Mouse (Mus musculus) G1E (cell line): ENCODE results near the gene Slc30a4.

Experiments
- CTCF ChIP-seq: IDR thresholded peaks from 2 replicates; pipeline ENCODE4 v1.5.1; 2012; ENCODE audit warnings: low read depth, low read length, inconsistent platforms, mixed read lengths
- GATA1 ChIP-seq: IDR thresholded peaks from 2 replicates; pipeline ENCODE4 v1.6.1; 2012; ENCODE audit warnings: borderline replicate concordance, low read length, inconsistent platforms, mixed read lengths
- POLR2AphosphoS5 ChIP-seq: IDR thresholded peaks from 2 replicates; pipeline ENCODE4 v1.6.1; 2012; ENCODE audit warnings: low read depth, low read length, inconsistent platforms; ENCODE audit not compliant: insufficient replicate concordance
- TAL1 ChIP-seq: conservative IDR thresholded peaks from 2 replicates; pipeline ENCODE4 v1.6.1; 2012; ENCODE audit warnings: low read depth, low read length, inconsistent platforms, mixed read lengths

DNA sequence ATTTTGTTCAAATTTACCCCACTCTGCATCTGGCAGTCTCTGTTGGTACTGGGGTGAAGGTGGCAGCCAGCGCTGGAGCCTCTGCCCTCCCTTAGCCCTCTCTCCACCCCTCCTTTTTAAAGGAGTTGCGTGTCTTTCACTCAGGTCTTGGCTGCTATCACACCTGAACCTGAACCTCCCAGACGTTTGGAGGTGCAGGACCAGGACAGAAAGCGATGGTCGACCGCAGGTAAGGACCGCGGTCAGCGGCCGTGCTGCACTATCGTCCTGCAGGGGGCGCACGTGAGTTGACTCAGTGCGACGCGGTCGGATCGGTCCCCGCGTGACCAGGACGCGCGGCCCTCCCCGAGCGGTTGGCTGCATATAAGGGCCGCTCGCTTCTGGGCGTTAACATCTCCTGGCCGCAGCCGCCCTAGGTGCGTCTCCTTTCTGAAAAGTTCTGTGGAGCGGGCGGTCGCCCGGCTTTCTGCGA, 64.9 kb downstream of the Slc30a4 start:
- TF ChIP-seq CTCF (no peak), TAL1 (no peak), GATA1 (no peak), POLR2AphosphoS5 (no peak)
